Mouse (Mus musculus) lung, adult 2 months (tissue): ENCODE data around the gene Styx.

Source experiments
- CTCF ChIP-seq: fragments of 200-500 bp; IDR thresholded peaks from 2 replicates; pipeline ENCODE4 v1.5.1; 2011; ENCODE audit warnings: mild to moderate bottlenecking, low read length, control low read depth; ENCODE audit not compliant: insufficient read depth
- POLR2A ChIP-seq: fragments of 200-500 bp; IDR thresholded peaks from 2 replicates; pipeline ENCODE4 v1.6.1; 2011; ENCODE audit warnings: low read depth, mild to moderate bottlenecking, control low read depth, low read length, borderline replicate concordance; ENCODE audit errors: extremely low read depth

DNA sequence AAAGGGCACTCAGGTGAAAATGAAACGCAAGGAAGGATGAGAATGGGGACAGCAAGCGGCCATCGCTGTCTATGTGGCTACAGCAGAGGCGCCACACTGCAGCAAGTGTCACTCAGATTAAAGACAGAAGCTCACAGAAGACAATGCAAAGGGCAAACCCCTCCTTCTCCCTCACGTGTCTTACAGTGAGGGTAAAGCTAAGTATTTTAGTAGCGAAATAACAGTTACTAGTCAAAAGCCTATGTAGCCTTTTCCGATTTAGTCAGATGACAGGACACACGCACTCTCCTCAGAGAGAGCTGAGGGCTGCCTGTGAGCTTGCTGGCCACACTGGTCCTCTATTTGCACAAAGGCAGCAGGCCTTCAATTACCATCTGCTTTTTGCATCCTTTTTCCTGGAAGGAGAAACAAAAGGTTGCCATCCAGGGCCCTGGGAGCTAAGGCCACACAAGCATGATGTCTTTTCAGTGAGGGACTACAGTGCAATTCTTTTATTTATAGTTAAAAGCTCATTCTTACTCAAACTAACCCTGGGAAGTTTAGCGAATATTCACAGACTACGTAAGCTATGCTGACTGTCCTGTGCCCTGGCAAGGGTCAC, 112.1 kb downstream of the Styx start:
- TF ChIP-seq CTCF (no peak), POLR2A (no peak)
